Mouse (Mus musculus): ENCODE measurements around the gene Foxq1. TPM values are rescaled to one million over a fixed set of nuclear protein-coding genes. Genes with fewer than 3 reads are reported as not detected.

Gene Foxq1
- 0.70 and 1.5 TPM in 2 replicates for polyA plus RNA-seq (2016; fragmentation: Nextera tagmentation; extraction: Ambion mirVana)

DNA sequence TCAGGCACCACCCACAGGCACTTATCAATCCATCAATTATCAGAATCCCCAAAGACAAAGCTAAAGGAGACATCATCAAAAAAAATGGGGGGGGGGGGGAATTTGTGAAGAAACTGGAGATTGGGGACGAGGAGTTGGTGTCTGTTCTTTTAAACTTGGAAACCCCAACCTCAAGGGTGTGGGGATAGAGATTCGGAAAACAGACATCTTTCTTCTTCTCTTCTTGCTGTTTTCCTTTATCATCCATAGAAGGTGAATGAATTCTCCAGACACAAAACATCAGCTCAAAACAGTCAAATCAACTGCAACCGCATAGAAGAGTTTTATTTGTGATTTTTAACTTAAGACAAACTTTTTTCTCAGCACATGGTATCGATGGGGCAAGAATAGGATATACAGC is at the start of gene Foxq1:
TSS of gene Foxq1 (plus strand) at position 301 of the 400 bp plus-strand sequence.
- Histone ChIP-seq H3K36me3 (no peaks in the 10 kb centered on the region), H3K27me3 (ENCODE audit: low read depth, poor library complexity, severe bottlenecking) (peaks cover 73% of the 10 kb centered on the region), H3K9me3 (replicated peaks) (no peaks in the 10 kb centered on the region), H3K4me1 (peaks cover 28% of the 10 kb centered on the region), H3K27ac (replicated peaks) (no peak within 1 kb of the TSS), H3K4me3 (no peak within 1 kb of the TSS)
- no peak for DNase-seq (ENCODE audit: low spot score)
- 77% methylated on average over 4 of the region's 4 CpGs for WGBS

DNA sequence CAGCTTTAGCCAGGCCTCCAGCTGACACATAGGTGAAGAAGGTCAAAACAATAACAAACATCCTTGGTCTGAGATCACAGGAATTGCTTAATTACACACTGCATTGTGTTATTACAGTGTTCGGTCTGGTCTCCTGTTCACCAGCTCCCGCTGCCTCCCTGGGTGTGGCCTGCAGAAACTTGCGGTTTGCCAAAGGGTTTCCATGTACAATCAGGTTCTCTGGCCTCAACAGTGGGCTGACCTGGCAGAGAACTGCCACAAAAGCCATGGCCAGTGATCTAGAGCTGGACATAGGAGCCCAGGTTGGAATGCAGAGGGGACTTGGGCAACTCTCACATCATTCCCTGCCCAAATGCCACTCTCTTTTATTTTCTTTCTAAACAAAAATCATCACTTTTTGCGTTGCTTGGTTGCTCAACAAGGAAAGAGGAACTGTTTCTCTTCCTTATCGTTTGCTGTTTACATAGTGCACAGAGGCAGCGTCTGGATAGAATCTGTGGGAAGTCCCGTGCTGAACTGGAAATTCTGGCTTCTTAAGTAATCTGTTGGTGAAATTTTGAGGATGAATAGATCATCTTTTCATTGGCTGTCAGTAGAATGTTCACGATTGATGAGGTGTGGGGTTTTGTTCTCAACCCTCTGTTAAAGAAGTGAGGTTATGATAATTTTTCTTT is 49.3 kb upstream of the Foxq1 start:
- H3K4me3 ChIP-seq = no peak overlapping the region
- 79% methylated on average over 8 of the region's 8 CpGs for WGBS
- no peaks in the 10 kb centered on the region for H3K36me3 ChIP-seq
- H3K9me3 ChIP-seq (replicated peaks) = no peaks in the 10 kb centered on the region
- no peaks in the 10 kb centered on the region for H3K4me1 ChIP-seq
- no peaks in the 10 kb centered on the region for H3K27me3 ChIP-seq (ENCODE audit: low read depth, poor library complexity, severe bottlenecking)
- H3K27ac ChIP-seq (replicated peaks) = no peak overlapping the region
- no peak for DNase-seq (ENCODE audit: low spot score)

DNA sequence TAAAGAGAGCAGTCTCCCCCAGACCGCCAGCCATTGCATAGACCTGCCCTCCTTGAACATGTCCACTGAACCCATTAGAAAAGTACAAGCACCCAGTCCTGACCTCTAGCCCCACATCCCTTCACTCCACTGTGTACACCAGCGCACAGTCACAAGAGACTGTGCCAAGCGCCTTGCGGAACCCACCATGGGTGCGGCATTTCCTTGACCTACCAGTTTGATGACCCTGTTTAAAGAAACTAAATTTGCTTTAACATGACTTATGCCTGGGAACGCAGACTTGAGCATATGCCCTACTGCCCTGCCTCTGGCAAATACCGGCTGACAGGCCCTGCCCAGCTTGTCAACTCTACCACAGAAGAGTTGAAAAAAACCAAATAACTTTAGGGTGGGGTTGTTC is 40.7 kb upstream of the Foxq1 start:
- Histone ChIP-seq H3K27ac (replicated peaks) (no peak overlapping the region), H3K4me3 (no peak overlapping the region), H3K27me3 (ENCODE audit: low read depth, poor library complexity, severe bottlenecking) (no peaks in the 10 kb centered on the region), H3K9me3 (replicated peaks) (no peaks in the 10 kb centered on the region), H3K4me1 (no peaks in the 10 kb centered on the region), H3K36me3 (no peaks in the 10 kb centered on the region)
- WGBS = 96% methylated on average over 7 of the region's 7 CpGs
- no peak for DNase-seq (ENCODE audit: low spot score)

DNA sequence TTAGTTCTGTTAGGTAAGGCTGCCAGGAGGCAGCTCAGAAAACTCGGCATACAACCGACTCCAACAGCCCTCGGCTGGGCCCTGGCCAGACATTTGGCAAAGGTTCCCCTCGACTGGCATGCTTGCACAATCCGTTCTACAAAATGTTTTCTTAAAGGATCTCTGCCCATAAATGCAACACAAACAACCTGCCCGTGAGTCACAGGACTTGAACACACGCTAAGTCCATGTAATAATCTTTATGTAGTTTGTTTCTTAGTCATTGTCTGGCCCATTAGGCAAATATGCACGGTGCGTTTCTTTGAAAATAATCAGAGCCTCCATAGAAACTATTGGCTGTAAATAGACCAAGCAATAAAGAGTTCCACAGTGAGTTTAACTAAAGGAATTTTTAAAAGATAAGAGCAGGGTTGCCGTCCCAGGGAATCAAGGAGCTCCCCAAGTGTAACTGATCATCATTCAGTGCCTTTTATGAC is 37.5 kb upstream of the Foxq1 start:
- no peaks in the 10 kb centered on the region for H3K9me3 ChIP-seq (replicated peaks)
- no peaks in the 10 kb centered on the region for H3K27me3 ChIP-seq (ENCODE audit: low read depth, poor library complexity, severe bottlenecking)
- no peaks in the 10 kb centered on the region for H3K4me1 ChIP-seq
- H3K27ac ChIP-seq (replicated peaks) = no peak overlapping the region
- no peaks in the 10 kb centered on the region for H3K36me3 ChIP-seq
- no peak for DNase-seq (ENCODE audit: low spot score)
- 81% methylated on average over 10 of the region's 10 CpGs for WGBS
- H3K4me3 ChIP-seq = no peak overlapping the region

DNA sequence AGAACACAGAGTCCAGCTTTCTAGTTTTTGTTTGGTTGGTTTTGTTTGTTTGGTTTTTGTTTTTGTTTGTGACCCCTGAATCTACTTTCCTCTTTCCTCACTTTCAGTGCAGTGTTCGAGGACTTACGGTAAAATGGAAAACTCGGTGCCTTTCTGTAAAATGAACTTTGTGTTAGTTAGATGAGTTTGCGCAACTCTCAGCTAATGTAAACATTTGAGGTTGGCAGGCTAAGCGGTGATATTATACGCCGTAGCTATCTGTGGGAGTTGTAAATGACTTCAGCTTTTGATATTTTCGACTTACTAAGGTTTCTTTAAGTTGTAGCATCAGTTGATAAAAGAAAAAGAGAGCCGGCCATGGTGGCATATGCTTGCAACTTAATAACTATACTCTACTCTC is 37.0 kb upstream of the Foxq1 start:
- no peak for DNase-seq (ENCODE audit: low spot score)
- Histone ChIP-seq H3K9me3 (replicated peaks) (no peaks in the 10 kb centered on the region), H3K36me3 (no peaks in the 10 kb centered on the region), H3K4me3 (no peak overlapping the region), H3K27ac (replicated peaks) (no peak overlapping the region), H3K4me1 (no peaks in the 10 kb centered on the region), H3K27me3 (ENCODE audit: low read depth, poor library complexity, severe bottlenecking) (no peaks in the 10 kb centered on the region)
- WGBS = 92% methylated on average over 9 of the region's 9 CpGs

DNA sequence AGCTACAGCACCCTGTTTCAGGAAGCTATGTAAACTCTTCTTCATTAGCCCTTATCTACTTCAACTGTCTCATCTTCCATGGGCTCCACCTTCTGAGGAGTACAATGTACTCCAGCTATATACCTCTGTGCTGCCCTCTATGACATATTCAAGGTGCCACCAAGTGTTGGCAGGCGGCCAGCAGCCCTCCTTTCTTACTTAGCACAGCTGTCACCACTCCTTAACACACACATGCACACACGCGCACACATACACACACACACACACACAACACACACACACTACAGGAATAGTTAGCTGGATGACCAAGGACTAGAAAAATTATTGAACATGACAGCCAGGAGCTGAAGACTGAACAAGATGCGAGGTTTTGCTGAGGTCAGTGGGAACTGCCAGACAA is 31.0 kb upstream of the Foxq1 start:
- 89% methylated on average over 4 of the region's 4 CpGs for WGBS
- Histone ChIP-seq H3K27me3 (ENCODE audit: low read depth, poor library complexity, severe bottlenecking) (no peaks in the 10 kb centered on the region), H3K9me3 (replicated peaks) (no peaks in the 10 kb centered on the region), H3K36me3 (no peaks in the 10 kb centered on the region), H3K4me3 (no peak overlapping the region), H3K4me1 (no peaks in the 10 kb centered on the region), H3K27ac (replicated peaks) (no peak overlapping the region)
- DNase-seq (ENCODE audit: low spot score) = no peak

DNA sequence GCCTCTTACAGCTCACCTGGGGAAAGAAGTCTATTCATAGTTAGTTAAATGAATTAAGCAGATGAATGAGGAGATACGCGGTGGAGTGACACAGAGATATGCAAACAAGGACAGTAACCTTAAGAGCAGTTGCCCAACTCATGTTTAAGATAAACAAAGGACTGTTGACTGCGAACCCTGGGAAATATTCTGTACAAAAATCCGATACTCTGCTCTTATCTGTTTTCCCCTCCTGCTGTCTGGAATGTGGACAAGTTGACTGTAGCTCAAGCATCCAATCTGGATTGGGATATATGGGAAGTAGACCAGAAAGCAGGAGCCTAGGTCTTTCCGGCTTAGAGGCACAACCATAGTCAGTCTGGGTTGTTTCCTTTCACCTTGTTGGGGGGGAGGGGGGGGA is 24.7 kb upstream of the Foxq1 start:
- H3K4me1 ChIP-seq = peaks cover 4% of the 10 kb centered on the region; the same call in 1 of the 2 replicates
- 91% methylated on average over 5 of the region's 5 CpGs for WGBS

DNA sequence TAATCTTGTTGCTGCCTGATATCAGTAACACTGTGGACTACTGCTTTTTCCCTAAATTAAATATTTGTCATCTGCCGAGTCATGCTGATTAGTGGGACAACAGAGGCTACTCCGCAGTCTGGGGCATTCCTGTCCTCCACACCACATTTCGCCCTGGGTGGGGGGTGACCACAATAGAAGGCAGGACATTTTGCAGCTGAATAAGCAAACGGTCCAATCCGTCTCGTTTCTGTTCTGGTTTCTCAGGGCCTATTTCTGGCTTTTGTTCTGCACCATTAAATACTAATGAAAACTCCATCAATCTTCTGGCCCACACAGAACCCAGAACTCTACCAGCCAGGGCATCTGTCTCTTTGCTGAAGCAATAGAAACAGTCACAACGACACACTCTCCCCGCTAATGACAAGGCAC is 24.3 kb upstream of the Foxq1 start:
- peaks cover 4% of the 10 kb centered on the region; the same call in 1 of the 2 replicates for H3K4me1 ChIP-seq
- H3K27me3 ChIP-seq (ENCODE audit: low read depth, poor library complexity, severe bottlenecking) = no peaks in the 10 kb centered on the region
- H3K4me3 ChIP-seq = no peak overlapping the region
- H3K27ac ChIP-seq (replicated peaks) = no peak overlapping the region
- WGBS = 73% methylated on average over 8 of the region's 8 CpGs
- H3K36me3 ChIP-seq = no peaks in the 10 kb centered on the region
- no peaks in the 10 kb centered on the region for H3K9me3 ChIP-seq (replicated peaks)
- DNase-seq (ENCODE audit: low spot score) = no peak

More for the DNA sequence above, 24.7 kb upstream of the Foxq1 start:
- Histone ChIP-seq H3K27ac (replicated peaks) (no peak overlapping the region), H3K4me3 (no peak overlapping the region), H3K27me3 (ENCODE audit: low read depth, poor library complexity, severe bottlenecking) (no peaks in the 10 kb centered on the region), H3K36me3 (no peaks in the 10 kb centered on the region), H3K9me3 (replicated peaks) (no peaks in the 10 kb centered on the region)
- no peak for DNase-seq (ENCODE audit: low spot score)

DNA sequence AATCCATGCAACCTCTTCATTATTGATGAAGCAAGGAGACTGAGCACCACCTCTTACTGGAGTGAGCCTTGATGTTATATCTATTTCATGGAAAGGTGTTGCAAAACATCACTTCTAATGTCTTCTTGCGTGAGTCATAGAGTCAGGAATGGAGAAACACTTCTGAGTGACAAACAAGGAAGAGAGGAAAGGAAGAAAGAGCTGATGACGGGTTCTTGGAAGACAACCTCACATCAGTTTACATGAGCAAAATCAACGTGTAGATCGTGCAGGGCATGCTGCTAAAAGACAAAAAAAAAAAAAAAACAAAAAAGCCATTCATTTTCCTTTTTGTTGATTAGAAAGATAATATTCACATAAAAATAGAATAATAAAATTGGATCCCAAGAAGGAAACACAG is 21.2 kb upstream of the Foxq1 start:
- H3K4me3 ChIP-seq = no peak overlapping the region
- H3K36me3 ChIP-seq = no peaks in the 10 kb centered on the region
- H3K27me3 ChIP-seq (ENCODE audit: low read depth, poor library complexity, severe bottlenecking) = no peaks in the 10 kb centered on the region
- no peak for DNase-seq (ENCODE audit: low spot score)
- 96% methylated on average over 4 of the region's 4 CpGs for WGBS
- no peaks in the 10 kb centered on the region for H3K9me3 ChIP-seq (replicated peaks)
- peaks cover 4% of the 10 kb centered on the region; the same call in 1 of the 2 replicates for H3K4me1 ChIP-seq
- H3K27ac ChIP-seq (replicated peaks) = no peak overlapping the region

DNA sequence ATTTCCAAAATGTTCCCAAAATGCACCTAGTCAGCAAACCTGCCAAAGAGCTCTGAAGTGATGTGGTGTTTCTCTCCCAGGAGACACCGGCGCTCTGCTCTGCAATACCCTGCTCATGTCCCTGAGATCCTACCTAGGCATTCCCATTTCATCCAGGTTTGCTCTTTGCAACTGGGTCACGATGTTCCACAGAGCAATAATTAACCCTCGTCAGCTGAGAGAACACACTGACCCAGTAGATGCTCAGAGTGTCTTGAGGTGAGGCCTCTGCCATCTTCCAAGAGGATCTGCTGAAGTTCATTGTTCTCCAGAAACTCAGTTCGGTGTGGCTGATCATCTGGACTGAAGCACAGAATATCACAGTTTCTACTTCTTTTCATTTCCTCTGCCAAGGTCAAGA is 12.9 kb upstream of the Foxq1 start:
- no peak for DNase-seq (ENCODE audit: low spot score)
- Histone ChIP-seq H3K4me3 (no peak overlapping the region), H3K36me3 (no peaks in the 10 kb centered on the region), H3K27ac (replicated peaks) (no peak overlapping the region), H3K4me1 (no peaks in the 10 kb centered on the region), H3K9me3 (replicated peaks) (no peaks in the 10 kb centered on the region), H3K27me3 (ENCODE audit: low read depth, poor library complexity, severe bottlenecking) (no peaks in the 10 kb centered on the region)
- WGBS = 91% methylated on average over 5 of the region's 5 CpGs

DNA sequence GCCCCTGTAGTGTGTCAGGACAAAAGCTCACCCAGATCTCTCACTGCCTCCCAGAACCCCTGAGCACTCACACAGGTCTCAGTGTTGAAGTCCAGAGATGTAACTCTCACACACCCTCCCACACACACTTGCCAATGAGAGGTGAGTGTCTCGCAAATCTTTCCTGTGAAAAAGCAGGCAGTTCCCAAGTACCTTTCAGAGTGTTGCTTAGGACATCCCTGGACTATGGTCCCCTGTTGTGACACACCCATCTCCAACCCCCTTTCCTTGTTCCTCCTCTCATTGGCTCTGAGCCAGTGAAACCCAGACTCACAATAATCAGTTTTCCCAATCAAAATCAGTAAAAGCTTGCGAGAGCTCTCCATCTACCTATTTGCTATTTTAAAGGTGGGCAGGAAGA is 9.2 kb upstream of the Foxq1 start:
- DNase-seq (ENCODE audit: low spot score) = no peak
- Histone ChIP-seq H3K4me1 (no peaks in the 10 kb centered on the region), H3K27me3 (ENCODE audit: low read depth, poor library complexity, severe bottlenecking) (no peaks in the 10 kb centered on the region), H3K4me3 (no peak overlapping the region), H3K36me3 (no peaks in the 10 kb centered on the region), H3K9me3 (replicated peaks) (no peaks in the 10 kb centered on the region), H3K27ac (replicated peaks) (no peak overlapping the region)
- 78% methylated on average over 2 of the region's 2 CpGs for WGBS

DNA sequence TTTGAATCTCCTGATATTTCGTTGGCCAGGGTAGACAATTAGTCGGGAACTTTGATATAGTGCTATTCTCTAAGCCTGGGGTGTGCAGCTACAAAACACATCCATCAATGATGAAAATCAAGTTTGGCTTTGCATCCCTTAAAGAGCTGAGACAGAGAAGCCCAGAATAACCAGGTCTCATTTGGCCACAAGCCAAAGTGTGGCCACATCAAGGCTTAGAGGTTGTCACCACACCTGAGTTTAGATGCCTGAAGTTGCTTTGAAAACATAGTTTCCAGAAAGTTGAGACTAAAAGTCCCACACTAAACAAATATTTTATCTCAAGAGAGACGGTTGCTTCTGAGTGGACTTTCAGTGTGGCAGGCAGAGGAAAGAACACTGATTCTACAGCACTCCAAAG is 8.7 kb upstream of the Foxq1 start:
- Histone ChIP-seq H3K4me1 (no peaks in the 10 kb centered on the region), H3K27me3 (ENCODE audit: low read depth, poor library complexity, severe bottlenecking) (no peaks in the 10 kb centered on the region), H3K9me3 (replicated peaks) (no peaks in the 10 kb centered on the region), H3K36me3 (no peaks in the 10 kb centered on the region), H3K27ac (replicated peaks) (no peak overlapping the region), H3K4me3 (no peak overlapping the region)
- WGBS = 89% methylated on average over 3 of the region's 3 CpGs
- no peak for DNase-seq (ENCODE audit: low spot score)

DNA sequence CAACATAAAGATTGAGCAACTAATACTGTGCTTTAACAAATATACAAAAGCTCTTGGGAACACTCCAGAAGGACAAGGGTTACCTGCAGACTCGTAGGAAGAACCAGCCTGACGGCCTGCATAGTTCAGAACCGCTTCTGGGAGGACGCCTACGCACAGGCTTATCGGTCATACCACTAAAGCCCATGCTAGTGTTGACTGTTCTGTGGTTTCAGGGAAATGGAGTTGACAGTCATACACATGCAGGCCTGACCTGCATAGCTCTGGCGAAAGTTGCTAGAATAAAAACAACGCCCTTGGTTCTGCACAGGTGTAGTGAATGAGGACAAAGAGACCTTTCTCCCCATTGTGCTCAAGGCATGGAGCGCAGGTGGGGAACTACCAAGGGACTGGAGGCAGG is 8.3 kb upstream of the Foxq1 start:
- WGBS = 90% methylated on average over 9 of the region's 9 CpGs
- H3K27ac ChIP-seq (replicated peaks) = no peak overlapping the region
- DNase-seq (ENCODE audit: low spot score) = no peak
- H3K36me3 ChIP-seq = no peaks in the 10 kb centered on the region
- no peaks in the 10 kb centered on the region for H3K9me3 ChIP-seq (replicated peaks)
- H3K4me1 ChIP-seq = no peaks in the 10 kb centered on the region
- no peaks in the 10 kb centered on the region for H3K27me3 ChIP-seq (ENCODE audit: low read depth, poor library complexity, severe bottlenecking)
- H3K4me3 ChIP-seq = no peak overlapping the region

Data from midbrain, embryonic 10.5 days (tissue).